Mouse (Mus musculus): Measurements from ENCODE around the gene Gm20388. TPM values are rescaled to one million over a fixed set of nuclear protein-coding genes. Genes with fewer than 3 reads are reported as not detected.

Gm20388 gene
- polyA plus RNA-seq, 1 experiment from 2014 or later, result not detected

DNA sequence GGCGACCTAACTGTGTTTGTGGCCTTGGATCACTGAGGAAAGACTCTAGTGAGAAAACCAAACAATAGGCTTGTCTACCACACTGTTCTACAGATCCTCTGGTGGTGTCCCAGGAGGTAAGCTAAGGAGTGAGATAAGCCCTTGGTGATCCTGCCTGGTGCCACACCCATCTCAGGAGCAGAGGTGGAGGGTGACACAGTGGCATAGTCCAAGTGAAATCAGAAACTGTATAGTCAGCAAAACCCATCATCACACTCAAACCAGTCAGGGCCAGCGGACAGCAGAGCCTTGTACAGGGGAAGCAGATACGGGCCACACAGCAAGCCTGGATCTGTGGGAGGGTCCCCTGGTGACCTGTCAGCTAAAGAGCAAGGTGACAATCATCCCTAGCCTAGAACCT is 1454.5 kb downstream of the Gm20388 start:
- Histone ChIP-seq H3K9me3 (ENCODE audit: control insufficient read depth, low read length) (no peaks in the 10 kb centered on the region), H3K4me2 (replicated peaks; ENCODE audit: low read depth) (no peak overlapping the region), H3K9ac (ENCODE audit: low read length) (no peak overlapping the region), H3K27me3 (ENCODE audit: control insufficient read depth, insufficient read depth, low read length) (no peaks in the 10 kb centered on the region), H3K36me3 (ENCODE audit: control insufficient read depth, insufficient read depth, low read length) (no peaks in the 10 kb centered on the region), H3K4me1 (replicated peaks; ENCODE audit: control insufficient read depth, insufficient read depth) (no peaks in the 10 kb centered on the region), H3K27ac (replicated peaks) (no peak overlapping the region), H3K4me3 (ENCODE audit: low read depth, low read length) (no peak overlapping the region)
- WGBS, result 84% methylated on average over 3 of the region's 3 CpGs
- no peak for ATAC-seq (ENCODE audit: low FRiP score, low TSS enrichment)
- no peak for DNase-seq (ENCODE audit: low spot score)
- TF ChIP-seq EP300 (optimal IDR thresholded peaks at IDR 0.05), result no peak
- TF ChIP-seq CTCF (IDR thresholded peaks at IDR 0.05; ENCODE audit: low read depth), result no peak

DNA sequence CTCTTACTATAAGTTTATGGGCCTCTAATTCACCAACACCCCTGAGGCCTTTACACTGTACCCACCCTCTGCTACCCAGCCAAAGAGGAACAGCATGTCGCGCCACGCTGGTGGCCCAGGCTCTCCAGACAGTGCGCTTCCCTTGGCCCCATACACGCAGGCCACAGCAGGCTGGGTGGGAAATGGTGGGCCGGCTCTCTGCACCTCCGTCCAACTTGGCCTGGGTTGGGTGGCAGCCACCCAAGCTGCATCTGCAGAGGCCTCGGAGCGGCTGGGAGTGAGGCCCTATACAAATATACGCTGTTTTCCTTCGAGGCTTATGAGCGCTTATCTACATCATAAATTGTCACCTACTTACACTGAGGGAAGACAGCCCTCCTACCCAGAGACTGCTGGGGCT is 1456.0 kb downstream of the Gm20388 start:
- DNase-seq (ENCODE audit: low spot score) (no peak), ATAC-seq (ENCODE audit: low FRiP score, low TSS enrichment) (no peak; the same call in 1 of the 2 replicates)
- no peaks in the 10 kb centered on the region for H3K4me1 ChIP-seq (replicated peaks; ENCODE audit: control insufficient read depth, insufficient read depth)
- no peaks in the 10 kb centered on the region for H3K9me3 ChIP-seq (ENCODE audit: control insufficient read depth, low read length)
- WGBS, result 53% methylated on average over 12 of the region's 12 CpGs
- H3K9ac ChIP-seq (ENCODE audit: low read length), result no peak overlapping the region
- H3K27me3 ChIP-seq (ENCODE audit: control insufficient read depth, insufficient read depth, low read length), result no peaks in the 10 kb centered on the region
- no peak overlapping the region for H3K4me2 ChIP-seq (replicated peaks; ENCODE audit: low read depth)
- H3K4me3 ChIP-seq (ENCODE audit: low read depth, low read length), result no peak overlapping the region
- H3K36me3 ChIP-seq (ENCODE audit: control insufficient read depth, insufficient read depth, low read length), result no peaks in the 10 kb centered on the region
- no peak overlapping the region for H3K27ac ChIP-seq (replicated peaks)
- TF ChIP-seq CTCF (IDR thresholded peaks at IDR 0.05; ENCODE audit: low read depth) (no peak), EP300 (optimal IDR thresholded peaks at IDR 0.05) (no peak)

DNA sequence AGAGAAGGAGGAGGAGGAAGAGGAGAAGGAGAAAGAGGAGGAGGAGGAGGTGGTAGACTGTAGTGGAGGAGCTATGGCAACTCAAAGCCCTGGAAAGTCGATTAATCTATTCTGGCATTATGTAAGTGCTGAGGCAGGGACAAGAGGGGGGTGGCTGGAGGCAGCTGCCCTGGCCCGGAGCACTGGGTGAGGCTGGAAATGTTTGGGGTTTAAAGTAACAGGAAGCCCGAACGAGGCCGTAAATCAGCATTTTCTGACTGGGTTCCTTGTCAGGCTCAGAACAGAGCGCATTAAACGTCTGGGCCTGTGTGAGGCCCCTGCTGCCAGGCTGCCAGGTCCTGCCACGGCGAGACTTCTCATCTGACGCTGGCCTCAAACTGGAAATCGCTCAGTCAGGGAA is 1458.2 kb downstream of the Gm20388 start:
- no peak for ATAC-seq (ENCODE audit: low FRiP score, low TSS enrichment)
- TF ChIP-seq EP300 (optimal IDR thresholded peaks at IDR 0.05), result no peak
- TF ChIP-seq CTCF (IDR thresholded peaks at IDR 0.05; ENCODE audit: low read depth), result no peak
- WGBS, result 23% methylated on average over 11 of the region's 11 CpGs
- Histone ChIP-seq H3K27me3 (ENCODE audit: control insufficient read depth, insufficient read depth, low read length) (no peaks in the 10 kb centered on the region), H3K4me3 (ENCODE audit: low read depth, low read length) (no peak overlapping the region), H3K36me3 (ENCODE audit: control insufficient read depth, insufficient read depth, low read length) (no peaks in the 10 kb centered on the region), H3K4me1 (replicated peaks; ENCODE audit: control insufficient read depth, insufficient read depth) (no peaks in the 10 kb centered on the region), H3K27ac (replicated peaks) (no peak overlapping the region), H3K4me2 (replicated peaks; ENCODE audit: low read depth) (no peak overlapping the region; the same call in 1 of the 2 replicates), H3K9me3 (ENCODE audit: control insufficient read depth, low read length) (no peaks in the 10 kb centered on the region), H3K9ac (ENCODE audit: low read length) (no peak overlapping the region; the same call in 1 of the 2 replicates)
- DNase-seq (ENCODE audit: low spot score), result no peak

- H3K4me3 ChIP-seq (ENCODE audit: low read depth, low read length), result no peak overlapping the region
- WGBS, result 84% methylated on average over 11 of the region's 11 CpGs
- no peak overlapping the region for H3K27ac ChIP-seq (replicated peaks)
- H3K27me3 ChIP-seq (ENCODE audit: control insufficient read depth, insufficient read depth, low read length), result no peaks in the 10 kb centered on the region
- no peaks in the 10 kb centered on the region for H3K4me1 ChIP-seq (replicated peaks; ENCODE audit: control insufficient read depth, insufficient read depth)
- H3K9ac ChIP-seq (ENCODE audit: low read length), result no peak overlapping the region
- no peak overlapping the region for H3K4me2 ChIP-seq (replicated peaks; ENCODE audit: low read depth)
- no peaks in the 10 kb centered on the region for H3K36me3 ChIP-seq (ENCODE audit: control insufficient read depth, insufficient read depth, low read length)
- H3K9me3 ChIP-seq (ENCODE audit: control insufficient read depth, low read length), result no peaks in the 10 kb centered on the region
- no peak for TF ChIP-seq CTCF (IDR thresholded peaks at IDR 0.05; ENCODE audit: low read depth)
- no peak for TF ChIP-seq EP300 (optimal IDR thresholded peaks at IDR 0.05)
- no peak for DNase-seq (ENCODE audit: low spot score)
- no peak for ATAC-seq (ENCODE audit: low FRiP score, low TSS enrichment)
Measured at GRCm38 (mm10) chr8:121369378-121369777, 1458.7 kb downstream of the Gm20388 start.

GRCm38 (mm10) chr8:121371287-121371686 is 1460.6 kb downstream of the Gm20388 start:
- 67% methylated on average over 9 of the region's 9 CpGs for WGBS
- no peak overlapping the region for H3K4me3 ChIP-seq (ENCODE audit: low read depth, low read length)
- H3K36me3 ChIP-seq (ENCODE audit: control insufficient read depth, insufficient read depth, low read length), result no peaks in the 10 kb centered on the region
- H3K4me2 ChIP-seq (replicated peaks; ENCODE audit: low read depth), result no peak overlapping the region
- no peaks in the 10 kb centered on the region for H3K9me3 ChIP-seq (ENCODE audit: control insufficient read depth, low read length)
- ATAC-seq (ENCODE audit: low FRiP score, low TSS enrichment) (no peak), DNase-seq (ENCODE audit: low spot score) (no peak)
- TF ChIP-seq CTCF (IDR thresholded peaks at IDR 0.05; ENCODE audit: low read depth), result no peak
- TF ChIP-seq EP300 (optimal IDR thresholded peaks at IDR 0.05), result no peak
- no peaks in the 10 kb centered on the region for H3K27me3 ChIP-seq (ENCODE audit: control insufficient read depth, insufficient read depth, low read length)
- H3K9ac ChIP-seq (ENCODE audit: low read length), result no peak overlapping the region
- H3K4me1 ChIP-seq (replicated peaks; ENCODE audit: control insufficient read depth, insufficient read depth), result peaks cover 2% of the 10 kb centered on the region; the same call in 1 of the 2 replicates
- H3K27ac ChIP-seq (replicated peaks), result no peak overlapping the region

GRCm38 (mm10) chr8:121371911-121372638 is 1461.4 kb downstream of the Gm20388 start:
- no peaks in the 10 kb centered on the region for H3K36me3 ChIP-seq (ENCODE audit: control insufficient read depth, insufficient read depth, low read length)
- H3K27me3 ChIP-seq (ENCODE audit: control insufficient read depth, insufficient read depth, low read length), result no peaks in the 10 kb centered on the region
- ATAC-seq (ENCODE audit: low FRiP score, low TSS enrichment), result no peak
- WGBS, result 82% methylated on average over 25 of the region's 25 CpGs
- TF ChIP-seq EP300 (optimal IDR thresholded peaks at IDR 0.05), result no peak
- no peak for TF ChIP-seq CTCF (IDR thresholded peaks at IDR 0.05; ENCODE audit: low read depth)
- H3K9ac ChIP-seq (ENCODE audit: low read length), result no peak overlapping the region
- H3K27ac ChIP-seq (replicated peaks), result no peak overlapping the region
- peaks cover 3% of the 10 kb centered on the region; the same call in 1 of the 2 replicates for H3K4me1 ChIP-seq (replicated peaks; ENCODE audit: control insufficient read depth, insufficient read depth)
- no peaks in the 10 kb centered on the region for H3K9me3 ChIP-seq (ENCODE audit: control insufficient read depth, low read length)
- H3K4me3 ChIP-seq (ENCODE audit: low read depth, low read length), result no peak overlapping the region
- no peak for DNase-seq (ENCODE audit: low spot score)
- no peak overlapping the region for H3K4me2 ChIP-seq (replicated peaks; ENCODE audit: low read depth)
